Mouse (Mus musculus) lung, postnatal 0 days (tissue): Measurements from ENCODE around the gene Zfp511. TPM values are rescaled to one million over a fixed set of nuclear protein-coding genes. Genes with fewer than 3 reads are reported as not detected.

Source experiments
- ATAC-seq: fragments of 200-750 bp; cut with Nextera tagmentation; 2 replicates; pipeline ENCODE4 v1.8.0; 2017; ENCODE audit warnings: moderate library complexity
- DNase-seq: peaks from one replicate; pipeline ENCODE4 v3.0.0-alpha.2; 2016; ENCODE audit warnings: low spot score
- H3K27ac ChIP-seq: fragments of 300-500 bp; sonication (generic); 2 replicates; pipeline ENCODE4 v1.5.1; 2014; ENCODE audit warnings: antibody characterized with exemption, mild to moderate bottlenecking, low read length, mixed read lengths
- H3K27me3 ChIP-seq: fragments of 300-500 bp; sonication (generic); replicated peaks from 2 replicates; pipeline ENCODE4 v1.6.1; 2014; ENCODE audit warnings: low read length, mixed read lengths; ENCODE audit not compliant: insufficient read depth
- H3K36me3 ChIP-seq: fragments of 300-500 bp; sonication (generic); 2 replicates; pipeline ENCODE4 v1.6.1; 2014; ENCODE audit warnings: low read length, mixed read lengths; ENCODE audit not compliant: insufficient read depth
- H3K4me1 ChIP-seq: fragments of 300-500 bp; sonication (generic); 2 replicates; pipeline ENCODE4 v1.6.1; 2014; ENCODE audit warnings: antibody characterized with exemption, low read depth, low read length, mixed read lengths; ENCODE audit not compliant: insufficient read depth
- H3K4me2 ChIP-seq: fragments of 300-500 bp; sonication (generic); replicated peaks from 2 replicates; pipeline ENCODE4 v1.6.1; 2014; ENCODE audit warnings: low read depth, mild to moderate bottlenecking, low read length, moderate library complexity, mixed read lengths
- H3K4me3 ChIP-seq: fragments of 300-500 bp; sonication (generic); 2 replicates; pipeline ENCODE4 v1.5.1; 2014; ENCODE audit warnings: low read depth, low read length
- H3K9ac ChIP-seq: fragments of 300-500 bp; sonication (generic); replicated peaks from 2 replicates; pipeline ENCODE4 v1.6.1; 2014; ENCODE audit warnings: low read depth, mild to moderate bottlenecking
- H3K9me3 ChIP-seq: fragments of 300-500 bp; sonication (generic); 2 replicates; pipeline ENCODE4 v1.6.1; 2016; ENCODE audit warnings: low read length, mixed read lengths
- CTCF ChIP-seq: IDR thresholded peaks from 2 replicates; pipeline ENCODE4 v1.5.1; 2016; ENCODE audit warnings: antibody characterized with exemption, mild to moderate bottlenecking
- EP300 ChIP-seq: IDR thresholded peaks from 2 replicates; pipeline ENCODE4 v1.6.1; 2016; ENCODE audit warnings: antibody characterized with exemption, mild to moderate bottlenecking, control low read depth
- WGBS: fragments of 180-500 bp; shearing (Covaris S2); extraction: QIAGEN DNeasy Blood & Tissue Kit; methylation state at CpG from one replicate; pipeline ENCODE4 v1.1.7; 2014; 5-methylcytosine and 5-hydroxymethylcytosine counted together
- microRNA-seq: library from miRNA; unstranded; fragments of <30 nt; microRNA quantifications from one replicate; pipeline ENCODE4, GENCODE M21; 2016
- polyA plus RNA-seq: library from polyadenylated mRNA; unstranded; fragments of >200 nt; fragmentation: Nextera tagmentation; extraction: Ambion mirVana; gene quantifications from 2 replicates; pipeline ENCODE4 v1.2.1, GENCODE M21; 2015

Zfp511 gene
- polyA plus RNA-seq, 1 experiment from 2014 or later: 23.0 TPM

DNA sequence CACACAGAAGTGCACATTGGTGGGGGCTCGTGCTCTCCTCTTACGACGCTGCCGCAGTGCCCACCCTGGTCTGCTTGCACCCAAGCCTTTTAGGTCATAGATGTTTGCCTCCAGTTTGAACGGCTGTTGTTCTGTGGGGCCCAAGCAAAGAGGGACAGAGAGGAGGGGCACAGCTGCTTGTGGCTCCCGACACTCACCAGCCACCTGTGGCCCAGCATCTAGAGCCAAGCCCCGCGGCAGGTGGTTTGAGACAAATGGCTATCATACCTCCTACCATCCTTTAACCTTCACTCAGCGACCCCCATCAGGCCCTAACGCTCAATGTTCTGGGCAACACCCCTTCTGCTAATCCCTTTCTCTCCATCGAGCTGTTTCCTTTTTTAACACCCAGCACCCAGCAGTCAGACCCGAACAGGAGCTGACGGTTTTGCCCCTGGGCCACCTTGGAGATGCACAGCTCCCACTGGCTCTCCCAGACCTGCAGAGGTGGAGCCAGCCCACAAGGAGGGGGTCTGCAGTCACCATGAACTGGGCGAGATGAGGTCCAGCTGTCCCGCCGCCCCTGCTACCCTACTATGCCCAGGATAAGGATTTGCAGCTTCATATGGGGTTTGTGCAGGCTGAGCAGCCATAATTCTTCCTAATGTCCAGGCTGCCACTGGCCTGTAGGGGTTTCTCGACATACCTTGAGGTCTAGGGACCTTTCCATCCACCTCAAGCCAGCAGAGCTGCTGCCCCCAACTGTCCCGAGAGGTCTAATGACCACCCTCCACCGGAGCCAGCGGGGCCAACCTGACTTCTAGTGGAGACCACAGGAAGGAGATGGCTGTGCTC lies 45.4 kb downstream of the Zfp511 start:
- Histone ChIP-seq H3K9ac (no peak overlapping the region), H3K27ac (no peak overlapping the region), H3K4me3 (no peak overlapping the region), H3K4me2 (no peak overlapping the region), H3K9me3 (no peaks in the 10 kb centered on the region), H3K27me3 (0 out of 2 replicates have a peak, but pooled peaks cover 21% of the 10 kb centered on the region), H3K36me3 (no peaks in the 10 kb centered on the region), H3K4me1 (no peaks in the 10 kb centered on the region)
- WGBS: 19% methylated on average over 20 of the region's 20 CpGs
- ATAC-seq (no peak), DNase-seq (no peak)
- TF ChIP-seq EP300: no peak

DNA sequence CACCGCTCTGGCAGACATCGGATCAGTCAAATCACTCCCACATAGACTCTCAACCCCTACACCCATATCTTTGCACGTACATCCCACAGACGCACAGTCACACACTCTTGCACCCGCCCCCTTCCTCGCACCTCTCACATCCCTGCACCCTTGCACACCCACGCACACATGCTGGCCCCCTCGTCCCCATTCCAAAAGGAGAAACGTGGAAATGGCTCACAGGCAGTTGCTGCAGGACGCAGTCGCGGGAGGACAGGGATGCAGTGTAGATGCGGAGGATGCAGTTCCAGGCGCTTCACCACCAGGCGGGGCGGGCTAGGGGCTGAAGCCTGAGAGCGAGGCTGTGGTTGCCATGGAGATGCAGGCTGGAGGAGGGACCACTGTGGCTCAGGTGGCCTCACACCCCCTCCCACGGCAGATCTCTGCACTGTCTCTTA lies 46.1 kb downstream of the Zfp511 start, which contains the start of gene Caly:
Gene Caly, minus strand, starts transcription at position 307 of the 437 bp plus-strand sequence.
- 7% methylated on average over 17 of the region's 18 CpGs for WGBS
- no peak within 1 kb of the TSS for H3K4me2 ChIP-seq
- H3K4me3 ChIP-seq: no peak within 1 kb of the TSS
- no peaks in the 10 kb centered on the region for H3K36me3 ChIP-seq
- DNase-seq (peak; percentile 27), ATAC-seq (no peak)
- H3K4me1 ChIP-seq: no peaks in the 10 kb centered on the region
- TF ChIP-seq EP300 (no peak), CTCF (peak; percentile 57)
- no peaks in the 10 kb centered on the region for H3K9me3 ChIP-seq
- H3K27ac ChIP-seq: no peak within 1 kb of the TSS
- 0 out of 2 replicates have a peak, but pooled peaks cover 21% of the 10 kb centered on the region for H3K27me3 ChIP-seq
- H3K9ac ChIP-seq: no peak within 1 kb of the TSS

Small RNA genes lying within 50 kb of the gene (microRNA-seq; reads per million reads assigned to microRNA genes)
- not detected for gene Mir7062

Other genes with a start within 250 kb of the Zfp511 start
- 0.11 and 0.49 TPM in 2 replicates for gene Adgra1, start 202.2 kb upstream of the Zfp511 start, polyA plus RNA-seq
- 0.97 and 0.98 TPM in 2 replicates for gene Kndc1, start 141.7 kb upstream of the Zfp511 start, polyA plus RNA-seq
- gene Utf1, start 92.6 kb upstream of the Zfp511 start, polyA plus RNA-seq: not detected in 2 replicates
- 5.6 and 7.3 TPM in 2 replicates for gene 6430531B16Rik, start 57.6 kb upstream of the Zfp511 start, polyA plus RNA-seq
- gene Adam8, start 43.8 kb upstream of the Zfp511 start, polyA plus RNA-seq: 5.8 and 7.0 TPM in 2 replicates
- 20.8 and 22.4 TPM in 2 replicates for gene Tubgcp2, start 278 bp downstream of the Zfp511 start, polyA plus RNA-seq
- gene Msx3, start 12.7 kb downstream of the Zfp511 start, polyA plus RNA-seq: not detected in 2 replicates
- 0.29 TPM in 2 replicates for gene Caly, start 46.2 kb downstream of the Zfp511 start, polyA plus RNA-seq
- not detected in 2 replicates for gene Prap1, start 57.0 kb downstream of the Zfp511 start, polyA plus RNA-seq
- 18.8 and 19.0 TPM in 2 replicates for gene Fuom, start 66.0 kb downstream of the Zfp511 start, polyA plus RNA-seq
- gene Paox, start 79.4 kb downstream of the Zfp511 start, polyA plus RNA-seq: 16.1 and 17.3 TPM in 2 replicates
- 129 and 133 TPM in 2 replicates for gene Echs1, start 80.1 kb downstream of the Zfp511 start, polyA plus RNA-seq
- gene Mtg1, start 101.2 kb downstream of the Zfp511 start, polyA plus RNA-seq: 15.9 and 20.7 TPM in 2 replicates
- 0.10 and 0.19 TPM in 2 replicates for gene Sprn, start 118.5 kb downstream of the Zfp511 start, polyA plus RNA-seq
- not detected in 2 replicates for gene Olfr522, start 128.4 kb downstream of the Zfp511 start, polyA plus RNA-seq
- not detected in 2 replicates for gene Olfr523, start 136.8 kb downstream of the Zfp511 start, polyA plus RNA-seq
- not detected in 2 replicates for gene Olfr524, start 169.6 kb downstream of the Zfp511 start, polyA plus RNA-seq
- 0.23 and 0.56 TPM in 2 replicates for gene Cd163l1, start 181.9 kb downstream of the Zfp511 start, polyA plus RNA-seq
- gene 5830411N06Rik, start 210.9 kb downstream of the Zfp511 start, polyA plus RNA-seq: 0.05 TPM in 1 of 2 replicates, not detected in the other